Mouse (Mus musculus) layer of hippocampus, adult 9-10 months (tissue): ENCODE measurements around the gene Txnl4b.

Source experiments
- DNase-seq: peaks from one replicate; pipeline ENCODE4 v3.0.0; 2022; ENCODE audit warnings: low spot score

Txnl4b gene

GRCm38 (mm10) chr8:109595854-109596253, 30.2 kb downstream of the Txnl4b start:
- DNase-seq = no peak

- no peak for DNase-seq
Measured at GRCm38 (mm10) chr8:109606725-109607124, 41.0 kb downstream of the Txnl4b start.

- DNase-seq = no peak
Measured at GRCm38 (mm10) chr8:109607650-109608049, 42.0 kb downstream of the Txnl4b start.

GRCm38 (mm10) chr8:109608271-109609152, 42.8 kb downstream of the Txnl4b start, which contains the start of gene Dhodh:
Gene Dhodh, minus strand, starts transcription at chr8:109608673.
- peak; percentile 91 for DNase-seq

- DNase-seq = no peak
Measured at GRCm38 (mm10) chr8:109609153-109609502, 43.4 kb downstream of the Txnl4b start.

GRCm38 (mm10) chr8:109614243-109615210, 48.8 kb downstream of the Txnl4b start, which contains the start of gene Pkd1l3:
Gene Pkd1l3, plus strand, starts transcription at chr8:109614517.
- DNase-seq = no peak

- DNase-seq = no peak
Measured at GRCm38 (mm10) chr8:109615569-109615968, 49.9 kb downstream of the Txnl4b start.
